Mouse (Mus musculus): ENCODE measurements around the gene Olfr1357. TPM values are rescaled to one million over a fixed set of nuclear protein-coding genes. Genes with fewer than 3 reads are reported as not detected.

The Olfr1357 gene
- total and polyA plus RNA-seq, 3 experiments, result not detected

DNA sequence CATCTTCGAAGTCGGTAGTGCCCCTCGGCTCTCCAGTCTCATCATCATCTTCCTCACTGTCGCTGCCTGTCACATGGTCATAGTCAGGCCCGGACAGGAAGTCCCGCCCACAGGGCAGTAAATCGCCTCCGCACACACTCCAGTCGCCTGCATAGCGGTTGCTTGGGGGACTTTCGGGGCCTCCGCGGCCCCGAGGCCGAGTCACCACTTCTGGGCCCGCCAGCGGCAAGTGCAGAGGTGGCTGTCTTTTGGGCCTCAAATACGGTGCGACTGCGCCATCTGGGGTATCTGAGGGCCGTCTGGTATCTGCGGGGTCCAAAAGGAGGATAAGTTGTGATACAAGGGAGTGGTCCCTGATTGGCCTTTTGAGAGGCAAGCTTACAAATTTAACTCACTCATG, 32.3 kb downstream of the Olfr1357 start:
- DNase-seq (ENCODE audit: low read depth, low spot score), result no peak
- TF ChIP-seq ELF1 (IDR thresholded peaks at IDR 0.05; ENCODE audit: low read depth, low read length) (no peak), TCF12 (IDR thresholded peaks at IDR 0.05; ENCODE audit: low read depth, low read length) (no peak), RCOR1 (IDR thresholded peaks at IDR 0.05; ENCODE audit: low read depth, low read length) (no peak), ZNF384 (IDR thresholded peaks at IDR 0.05; ENCODE audit: low read depth, low read length) (no peak), ZMIZ1 (IDR thresholded peaks at IDR 0.05; ENCODE audit: low read depth, low read length) (no peak), SMC3 (IDR thresholded peaks at IDR 0.05; ENCODE audit: low read depth, low read length) (no peak), ETS1 (IDR thresholded peaks at IDR 0.05; ENCODE audit: low read depth, low read length) (no peak), USF1 (IDR thresholded peaks at IDR 0.05; ENCODE audit: low read depth, low read length) (no peak), EP300 (IDR thresholded peaks at IDR 0.05; ENCODE audit: low read depth in 1 of 2, low read length in 2 of 2) (no peak), POLR2A (IDR thresholded peaks at IDR 0.05; ENCODE audit: control insufficient read depth in 1 of 2, insufficient read depth in 1 of 2, low read depth in 1 of 2, low read length in 2 of 2, poor library complexity in 1 of 2) (no peak), MXI1 (IDR thresholded peaks at IDR 0.05; ENCODE audit: low read depth, low read length) (no peak), USF2 (IDR thresholded peaks at IDR 0.05; ENCODE audit: borderline replicate concordance in 1 of 2, insufficient read depth in 1 of 2, low read depth in 1 of 2, low read length in 2 of 2) (no peak), CHD1 (IDR thresholded peaks at IDR 0.05; ENCODE audit: low read depth, low read length) (no peak), NELFE (IDR thresholded peaks at IDR 0.05; ENCODE audit: low read depth, low read length) (no peak), GATA1 (IDR thresholded peaks at IDR 0.05; ENCODE audit: low read depth, low read length) (no peak), CHD2 (IDR thresholded peaks at IDR 0.05; ENCODE audit: low read length) (no peak), GABPA (IDR thresholded peaks at IDR 0.05; ENCODE audit: low read depth, low read length) (no peak), MAX (IDR thresholded peaks at IDR 0.05; ENCODE audit: low read length) (no peak), CTCF (IDR thresholded peaks at IDR 0.05 in 2 of 3, conservative IDR thresholded peaks at IDR 0.05 in 1 of 3; ENCODE audit: control insufficient read depth in 1 of 3, insufficient read depth in 1 of 3, low read depth in 2 of 3, low read length in 3 of 3, poor library complexity in 1 of 3, severe bottlenecking in 1 of 3) (no peak)
- Histone ChIP-seq H3K79me2 (ENCODE audit: control insufficient read depth, insufficient read depth, low read length, poor library complexity) (no peaks in the 10 kb centered on the region), H3K4me3 (ENCODE audit: control insufficient read depth in 1 of 2, insufficient read depth in 1 of 2, low read depth in 2 of 2, low read length in 2 of 2) (no peak overlapping the region), H3K27me3 (ENCODE audit: control insufficient read depth in 1 of 2, insufficient read depth in 2 of 2, low read length in 2 of 2) (no peaks in the 10 kb centered on the region), H3K36me3 (ENCODE audit: control insufficient read depth in 1 of 2, insufficient read depth in 2 of 2, low read length in 2 of 2) (no peaks in the 10 kb centered on the region; a peak in 1 of 4 replicates), H3K27ac (ENCODE audit: control insufficient read depth, low read depth, low read length) (no peak overlapping the region), H3K4me1 (ENCODE audit: control insufficient read depth in 1 of 2, insufficient read depth in 2 of 2, low read length in 2 of 2) (no peaks in the 10 kb centered on the region), H3K9ac (ENCODE audit: control insufficient read depth, low read depth, low read length, poor library complexity, severe bottlenecking) (no peak overlapping the region), H3K9me3 (replicated peaks; ENCODE audit: insufficient read depth, low read length) (no peaks in the 10 kb centered on the region)

GRCm38 (mm10) chr10:78584996-78585395, 32.9 kb downstream of the Olfr1357 start:
- Histone ChIP-seq H3K27ac (ENCODE audit: control insufficient read depth, low read depth, low read length) (no peak overlapping the region), H3K9ac (ENCODE audit: control insufficient read depth, low read depth, low read length, poor library complexity, severe bottlenecking) (no peak overlapping the region), H3K4me1 (ENCODE audit: control insufficient read depth in 1 of 2, insufficient read depth in 2 of 2, low read length in 2 of 2) (no peaks in the 10 kb centered on the region), H3K27me3 (ENCODE audit: control insufficient read depth in 1 of 2, insufficient read depth in 2 of 2, low read length in 2 of 2) (no peaks in the 10 kb centered on the region), H3K9me3 (replicated peaks; ENCODE audit: insufficient read depth, low read length) (no peaks in the 10 kb centered on the region), H3K79me2 (ENCODE audit: control insufficient read depth, insufficient read depth, low read length, poor library complexity) (no peaks in the 10 kb centered on the region), H3K4me3 (ENCODE audit: control insufficient read depth in 1 of 2, insufficient read depth in 1 of 2, low read depth in 2 of 2, low read length in 2 of 2) (no peak overlapping the region), H3K36me3 (ENCODE audit: control insufficient read depth in 1 of 2, insufficient read depth in 2 of 2, low read length in 2 of 2) (no peaks in the 10 kb centered on the region; a peak in 1 of 4 replicates)
- TF ChIP-seq E2F4 (IDR thresholded peaks at IDR 0.05; ENCODE audit: borderline replicate concordance, low read depth, low read length) (no peak), MAX (IDR thresholded peaks at IDR 0.05; ENCODE audit: low read length) (no peak), MYB (IDR thresholded peaks at IDR 0.05; ENCODE audit: low read depth, low read length) (no peak), ZMIZ1 (IDR thresholded peaks at IDR 0.05; ENCODE audit: low read depth, low read length) (no peak), NRF1 (IDR thresholded peaks at IDR 0.05; ENCODE audit: insufficient read depth, low read depth, low read length, poor library complexity, severe bottlenecking) (no peak), TAL1 (IDR thresholded peaks at IDR 0.05; ENCODE audit: low read length) (no peak), POLR2A (IDR thresholded peaks at IDR 0.05; ENCODE audit: control insufficient read depth in 1 of 2, insufficient read depth in 1 of 2, low read depth in 1 of 2, low read length in 2 of 2, poor library complexity in 1 of 2) (no peak), TBP (IDR thresholded peaks at IDR 0.05; ENCODE audit: low read depth, low read length) (no peak), RCOR1 (IDR thresholded peaks at IDR 0.05; ENCODE audit: low read depth, low read length) (no peak), MEF2A (IDR thresholded peaks at IDR 0.05; ENCODE audit: extremely low read depth, insufficient replicate concordance, low read depth, low read length, poor library complexity, severe bottlenecking) (no peak), POLR2AphosphoS2 (IDR thresholded peaks at IDR 0.05; ENCODE audit: low read length) (no peak), ZC3H11A (IDR thresholded peaks at IDR 0.05; ENCODE audit: low read depth, low read length) (no peak), CHD1 (IDR thresholded peaks at IDR 0.05; ENCODE audit: low read depth, low read length) (no peak), MAFK (IDR thresholded peaks at IDR 0.05; ENCODE audit: borderline replicate concordance, low read depth, low read length) (no peak), ZKSCAN1 (IDR thresholded peaks at IDR 0.05; ENCODE audit: low read depth, low read length) (no peak)
- no peak for DNase-seq (ENCODE audit: low read depth, low spot score)

Measured in MEL (cell line).